Comparison of ENCODE assay signal across 8 mouse cellular contexts in genomic region chr2:137115241-137116024, GRCm38 (mm10). TPM values are rescaled to one million over a fixed set of nuclear protein-coding genes. Genes with fewer than 3 reads are reported as not detected.
A peak's percentile ranks its signal among the peaks of the same experiment; 100 is the strongest.
DNase-seq lines count a peak whose midpoint lies in the region; ATAC-seq lines count a peak whose summit lies in the region.

No protein-coding gene starts in this region.

- under 1% methylated on average over 40 of the region's 40 CpGs for WGBS in heart, embryonic 14.5 days

- H3K27ac ChIP-seq in heart, embryonic 14.5 days (replicated peaks in 1 of 2; ENCODE audit: control insufficient read depth in 1 of 2, insufficient read depth in 1 of 2, low read depth in 2 of 2, low read length in 2 of 2), result peak overlapping the region; percentile 58 to 96

- peak; percentile 12 for DNase-seq in thymus, postnatal 0 days (ENCODE audit: low spot score)
- no peak for DNase-seq in thymus, postnatal 10 days (ENCODE audit: low spot score in 2 of 2)
- peak; percentile 62 for DNase-seq in embryo, embryonic 10 days (ENCODE audit: low spot score)
- peak; percentile 39 to 61 for DNase-seq in kidney, postnatal 25 days
- no peak for DNase-seq in yolk sac, embryonic 10.5 days (ENCODE audit: low spot score)
- no peak for DNase-seq in layer of hippocampus, postnatal 36 days

- H3K4me1 ChIP-seq in heart, embryonic 14.5 days (ENCODE audit: control insufficient read depth in 2 of 2, insufficient read depth in 2 of 2, low read length in 2 of 2), result peaks cover 12 to 28% of the 10 kb centered on the region in 2 experiments
- peaks cover 37% of the 10 kb centered on the region for H3K4me1 ChIP-seq in megakaryocyte, embryonic 14.5 days

- no peak for ATAC-seq in heart, embryonic 14.5 days (ENCODE audit: insufficient number of reproducible peaks, insufficient read depth, low FRiP score, low read depth)

- peak overlapping the region; percentile 83 for H3K9ac ChIP-seq in heart, embryonic 14.5 days (ENCODE audit: low read length)

- peak overlapping the region; percentile 67 to 70 for H3K4me3 ChIP-seq in heart, embryonic 14.5 days (ENCODE audit: control insufficient read depth in 1 of 2, insufficient read depth in 1 of 2, low read depth in 1 of 2, low read length in 2 of 2)
- peak overlapping the region; percentile 95 for H3K4me3 ChIP-seq in megakaryocyte, embryonic 14.5 days (replicated peaks)

- no peaks in the 10 kb centered on the region for H3K9me3 ChIP-seq in heart, embryonic 14.5 days (ENCODE audit: control insufficient read depth, low read length)
- no peaks in the 10 kb centered on the region for H3K9me3 ChIP-seq in megakaryocyte, embryonic 14.5 days

- no peaks in the 10 kb centered on the region for H3K36me3 ChIP-seq in heart, embryonic 14.5 days (ENCODE audit: control insufficient read depth, insufficient read depth, low read length)
- no peaks in the 10 kb centered on the region for H3K36me3 ChIP-seq in megakaryocyte, embryonic 14.5 days (replicated peaks; ENCODE audit: low read length)

- H3K27me3 ChIP-seq in heart, embryonic 14.5 days (ENCODE audit: control insufficient read depth, insufficient read depth, low read length), result no peaks in the 10 kb centered on the region
- peaks cover 87% of the 10 kb centered on the region for H3K27me3 ChIP-seq in megakaryocyte, embryonic 14.5 days (replicated peaks)

- peak overlapping the region; percentile 85 for H3K4me2 ChIP-seq in heart, embryonic 14.5 days (ENCODE audit: low read length)

RNA-seq across cellular contexts. Expression of gene Jag1, which starts 1.0 kb away (rescaled TPM):
- 3.5 and 4.2 TPM in 2 replicates for polyA plus RNA-seq in thymus, postnatal 0 days (2015; fragmentation: Nextera tagmentation; extraction: Ambion mirVana)
- 12.8 and 15.7 TPM in 2 replicates for polyA plus RNA-seq in heart, embryonic 14.5 days (2014; fragmentation: Nextera tagmentation; extraction: Ambion mirVana)
- not detected in 2 replicates for polyA plus RNA-seq in megakaryocyte, embryonic 14.5 days (2012; ENCODE audit: insufficient read depth, low replicate concordance)
- 10 to 100 TPM in 1 of 2 experiments, 1 to 10 TPM in 1; 9.5 to 12.3 TPM for total RNA-seq in layer of hippocampus, postnatal 36 days (2021)

Comparison
In these comparisons a context has a peak if more than half of its experiments do, and no peak if none do; other contexts are left out.
1. DNase-seq: peak in thymus, postnatal 0 days (single experiment), embryo, embryonic 10 days (single experiment) and kidney, postnatal 25 days (2 of 2); none in thymus, postnatal 10 days (0 of 2), yolk sac, embryonic 10.5 days (single experiment) and layer of hippocampus, postnatal 36 days (0 of 2).